Mouse (Mus musculus) kidney, adult 18-20 months (tissue): ENCODE measurements around the gene Atrnl1.
"Not testable (repeated sequence)": the region's sequence is repeated elsewhere in the genome, so short reads cannot be mapped to it uniquely, and the experiment has no call there.

ENCODE experiments used
- DNase-seq: peaks from one replicate; pipeline ENCODE4 v3.0.0; 2021

Gene Atrnl1

GRCm38 (mm10) chr19:57987696-57988393 lies 377.0 kb downstream of the Atrnl1 start:
- no peak for DNase-seq

- no peak for DNase-seq
Observed at GRCm38 (mm10) chr19:57988559-57989093, 377.8 kb downstream of the Atrnl1 start.

- no peak for DNase-seq
Observed at GRCm38 (mm10) chr19:57991099-57991760, 380.4 kb downstream of the Atrnl1 start.

DNA sequence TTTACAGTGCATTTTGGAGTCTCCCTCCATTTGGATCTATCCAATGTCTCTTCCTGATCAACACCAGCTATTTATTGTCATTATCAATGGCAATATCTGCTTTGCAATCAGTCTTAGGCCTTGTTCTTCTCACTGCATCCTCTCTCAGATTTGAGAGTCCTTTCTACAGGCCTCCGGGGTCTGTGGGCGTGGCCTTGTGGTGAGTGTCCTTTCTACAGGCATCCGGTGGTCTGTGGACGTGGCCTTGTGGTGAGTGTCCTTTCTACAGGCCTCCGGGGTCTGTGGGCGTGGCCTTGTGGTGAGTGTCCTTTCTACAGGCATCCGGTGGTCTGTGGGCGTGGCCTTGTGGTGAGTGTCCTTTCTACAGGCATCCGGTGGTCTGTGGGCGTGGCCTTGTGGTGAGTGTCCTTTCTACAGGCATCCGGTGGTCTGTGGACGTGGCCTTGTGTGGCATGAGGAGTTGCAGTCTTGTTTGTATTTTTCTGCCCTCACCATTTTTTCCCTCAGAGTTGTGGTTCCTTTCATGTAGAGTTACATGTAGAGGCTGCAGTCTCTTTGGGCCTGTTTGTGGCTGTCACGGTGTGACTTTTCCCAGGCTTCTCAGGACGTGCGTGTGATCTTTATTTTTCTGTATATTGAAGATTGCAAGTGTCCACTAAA lies 383.5 kb downstream of the Atrnl1 start:
- DNase-seq = not testable (repeated sequence)

DNA sequence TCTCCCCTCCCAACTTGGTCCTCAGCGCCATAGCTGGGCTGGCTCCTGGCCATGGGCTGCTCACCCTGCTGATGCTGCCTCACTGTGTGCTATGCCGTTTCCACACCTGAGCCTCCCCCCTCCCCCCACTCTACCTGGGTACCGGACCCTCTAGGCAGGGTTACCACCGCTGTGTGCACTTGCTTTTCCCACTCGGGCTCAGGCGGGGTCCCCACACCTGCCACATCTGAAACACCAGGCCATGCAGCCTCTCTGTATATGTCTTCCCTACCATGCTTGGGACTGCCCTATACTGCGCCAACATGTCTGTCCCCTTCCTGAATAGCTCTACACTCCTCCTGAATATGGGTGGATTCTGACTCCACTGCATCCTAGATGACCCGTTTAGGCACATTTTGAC lies 384.2 kb downstream of the Atrnl1 start:
- DNase-seq = no peak

DNA sequence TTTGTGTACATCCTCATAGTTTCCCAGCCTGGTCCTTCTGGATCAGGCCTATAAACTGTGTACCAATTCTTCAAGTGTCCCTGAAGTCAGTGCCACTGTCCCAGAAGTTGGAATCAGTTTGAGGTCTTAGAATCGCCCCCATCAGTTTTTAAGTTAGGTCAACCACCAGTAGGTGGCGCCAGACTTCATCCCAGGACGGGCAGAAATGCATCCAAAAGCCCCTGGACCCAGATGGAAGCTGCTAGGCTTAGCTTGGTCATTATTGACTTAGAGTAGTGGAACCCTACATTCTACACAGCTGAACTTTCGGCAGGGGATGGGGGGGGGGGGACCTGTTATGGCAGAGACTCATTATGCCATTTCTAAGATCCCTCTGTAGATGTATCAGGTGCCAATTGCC lies 387.1 kb downstream of the Atrnl1 start:
- DNase-seq = peak; percentile 42

- peak; percentile 0 for DNase-seq
Observed at GRCm38 (mm10) chr19:58011636-58012035, 400.8 kb downstream of the Atrnl1 start.

DNA sequence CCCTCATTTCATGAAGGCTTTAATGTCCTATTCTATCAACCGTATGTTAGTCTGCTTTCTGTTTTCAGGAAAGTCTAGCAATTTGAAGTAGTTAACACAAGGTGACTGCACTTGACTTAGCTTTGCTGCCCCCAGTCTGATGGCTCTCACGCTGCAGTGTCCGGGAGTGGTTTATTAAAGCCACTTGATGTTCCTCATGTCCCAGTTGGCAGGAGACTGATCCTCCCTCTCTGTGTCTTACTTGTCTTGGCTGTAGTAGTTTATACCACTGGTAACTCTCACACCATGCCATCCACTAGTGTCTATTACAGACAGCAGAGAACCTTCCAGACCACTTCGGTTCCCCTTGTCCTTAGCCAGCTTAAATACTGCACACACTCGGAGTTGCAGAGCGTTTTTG lies 404.9 kb downstream of the Atrnl1 start:
- DNase-seq = peak; percentile 0

DNA sequence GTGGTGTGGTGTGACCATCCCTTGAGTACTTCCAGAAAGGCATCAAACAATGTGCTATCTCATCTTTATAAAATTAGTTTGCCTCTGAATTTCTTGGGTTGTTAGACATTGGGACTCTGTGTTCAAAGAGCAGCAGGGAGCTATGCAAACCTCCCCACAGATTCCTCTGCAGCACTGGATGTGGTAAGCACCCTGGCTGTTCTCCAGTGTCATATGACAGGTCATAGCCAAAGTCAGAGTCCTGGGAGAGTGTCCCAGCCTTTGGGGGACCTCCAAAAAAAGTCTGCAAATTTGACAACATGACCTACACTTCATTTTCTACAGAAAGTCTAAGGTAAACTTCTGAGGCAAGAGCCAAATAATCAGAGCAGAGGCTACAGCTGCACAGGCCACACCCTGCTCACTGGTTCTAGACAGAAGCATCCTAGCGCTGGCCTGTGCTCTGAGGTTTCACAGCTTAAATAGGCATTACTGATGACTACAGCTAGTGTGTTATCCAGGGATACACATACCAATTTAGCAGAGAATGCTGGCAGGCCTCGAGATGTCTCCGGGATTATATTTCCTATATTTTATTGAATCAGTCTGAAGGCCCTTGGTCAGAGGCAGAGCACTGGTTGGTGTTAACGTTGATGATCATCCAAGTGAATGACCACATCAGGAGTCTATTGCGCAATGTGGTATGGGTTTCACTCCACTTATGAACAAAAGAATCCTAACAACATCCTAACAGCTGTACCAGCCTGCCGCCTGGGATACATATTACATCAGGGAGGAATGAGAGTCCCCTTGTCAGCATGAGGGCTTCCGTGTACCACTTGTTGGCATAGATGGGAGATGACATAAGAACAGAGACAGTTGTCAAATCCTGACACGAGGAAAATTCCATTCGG lies 406.0 kb downstream of the Atrnl1 start:
- peak; percentile 10 for DNase-seq

- DNase-seq = no peak
Observed at GRCm38 (mm10) chr19:58017468-58017867, 406.6 kb downstream of the Atrnl1 start.

DNA sequence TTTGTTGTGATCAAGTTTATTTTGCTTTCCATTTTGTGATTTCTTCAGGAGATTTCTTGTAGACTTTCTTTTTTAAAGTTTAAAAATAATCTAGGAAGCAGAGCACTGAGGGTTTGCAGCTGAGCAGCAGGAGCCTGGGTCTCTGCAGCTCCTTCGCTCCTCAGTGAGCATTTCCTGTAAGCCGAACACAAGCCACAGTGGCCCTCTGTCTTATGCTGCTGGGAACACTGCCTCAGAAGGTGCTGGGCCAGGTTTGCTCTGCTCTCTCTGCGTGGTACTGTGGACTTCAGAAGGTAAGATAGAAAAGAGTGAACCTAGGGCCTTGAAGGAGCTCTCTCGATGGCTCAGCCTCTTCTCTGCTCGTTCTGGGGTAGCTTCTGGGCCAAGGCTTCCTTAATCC lies 407.9 kb downstream of the Atrnl1 start:
- peak; percentile 1 for DNase-seq

DNA sequence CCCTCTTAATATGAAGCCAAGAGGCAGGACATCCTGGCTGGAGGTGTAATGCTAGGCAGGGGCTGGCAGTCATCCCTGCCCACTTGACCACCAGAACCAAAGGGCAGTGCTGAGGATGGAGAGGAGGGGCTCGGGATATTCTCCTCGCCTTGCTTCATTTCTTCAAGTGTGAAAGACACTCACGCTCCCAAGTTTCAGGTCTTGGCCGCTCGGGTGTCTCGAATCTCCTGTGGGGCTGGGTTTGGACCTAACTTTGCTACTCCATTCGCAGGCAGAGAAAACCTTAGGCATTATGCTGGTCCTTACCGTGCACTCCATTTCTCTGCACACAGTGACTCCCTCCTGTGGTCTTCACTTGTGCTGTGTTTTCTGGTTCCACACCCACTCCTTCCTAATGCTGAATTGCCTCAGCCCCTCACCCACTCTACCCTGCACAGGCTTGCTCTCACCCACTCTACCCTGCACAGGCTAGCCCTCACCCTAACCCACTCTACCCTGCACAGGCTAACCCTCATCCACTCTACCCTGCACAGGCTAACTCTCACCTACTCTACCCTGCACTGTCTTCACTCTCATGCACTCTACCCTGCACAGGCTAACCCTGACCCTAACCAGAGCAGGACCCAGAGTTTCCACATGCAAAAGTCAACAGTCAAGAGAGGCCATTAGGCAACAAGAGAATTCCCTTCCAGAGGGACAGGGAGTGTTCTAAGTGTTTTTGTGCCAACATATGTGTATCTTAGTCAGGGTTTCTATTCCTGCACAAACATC lies 410.9 kb downstream of the Atrnl1 start:
- DNase-seq = peak; percentile 1

- DNase-seq = peak; percentile 1
Observed at GRCm38 (mm10) chr19:58023216-58023825, 412.5 kb downstream of the Atrnl1 start.

DNA sequence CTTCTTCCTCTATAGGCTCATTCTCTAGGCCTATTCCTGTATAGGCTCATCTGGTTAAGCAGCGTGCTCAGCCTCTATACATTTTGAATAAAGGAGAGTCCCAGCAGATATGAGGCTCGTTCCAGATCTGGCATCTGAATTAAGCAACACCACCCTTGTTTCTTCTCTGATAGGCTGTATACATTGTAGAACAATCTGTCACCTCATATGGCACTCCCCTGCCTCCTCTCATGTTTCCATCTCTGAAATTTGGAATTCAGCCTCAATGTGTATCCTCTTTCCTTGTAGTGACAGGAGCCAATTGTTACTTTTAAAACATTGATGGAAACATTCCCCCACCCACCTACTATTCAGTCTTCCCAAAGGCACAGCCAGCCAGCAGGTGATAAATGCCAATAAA lies 414.2 kb downstream of the Atrnl1 start:
- no peak for DNase-seq

GRCm38 (mm10) chr19:58029661-58030060 lies 418.8 kb downstream of the Atrnl1 start:
- DNase-seq = peak; percentile 1

- no peak for DNase-seq
Observed at GRCm38 (mm10) chr19:58033241-58033640, 422.4 kb downstream of the Atrnl1 start.

DNA sequence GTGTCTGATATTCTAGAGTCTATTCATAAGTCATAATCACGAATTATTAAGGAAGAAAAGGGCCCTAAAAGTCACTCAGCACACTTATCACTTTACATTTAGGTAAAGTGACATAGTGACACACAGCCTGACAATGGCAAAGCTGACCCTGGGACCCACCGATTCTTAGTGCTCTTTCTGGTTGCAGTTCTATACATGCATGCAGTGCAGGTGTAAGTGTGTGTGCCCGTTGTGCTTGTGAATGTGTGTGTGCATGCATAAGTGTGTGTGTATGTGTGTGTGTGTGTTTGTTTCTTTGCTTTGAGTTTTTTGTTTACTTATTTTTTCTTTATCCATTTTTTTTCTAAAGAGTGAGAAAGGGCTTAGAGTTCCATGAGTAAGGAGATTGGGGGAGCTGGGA lies 425.3 kb downstream of the Atrnl1 start:
- DNase-seq = no peak

DNA sequence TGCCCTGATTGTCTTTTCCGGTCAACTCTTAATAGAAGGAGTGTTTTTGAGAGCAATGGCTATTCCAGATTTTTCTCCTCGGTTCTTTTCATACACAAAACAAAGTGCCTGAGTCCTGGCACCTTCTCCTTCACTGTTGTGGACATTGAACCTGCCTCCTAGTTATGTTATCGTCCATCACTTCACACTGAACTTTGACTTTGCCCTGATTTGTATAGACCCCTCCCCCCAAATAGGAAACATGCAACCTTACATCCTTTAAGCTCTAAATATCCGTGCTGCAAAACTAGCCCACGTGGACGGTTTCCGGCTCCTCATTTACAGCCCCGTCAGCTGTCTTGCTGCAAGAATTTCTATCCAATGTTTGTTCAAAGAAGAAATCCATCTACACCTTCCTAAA lies 432.3 kb downstream of the Atrnl1 start:
- no peak for DNase-seq

GRCm38 (mm10) chr19:58043550-58043949 lies 432.7 kb downstream of the Atrnl1 start:
- peak; percentile 9 for DNase-seq

DNA sequence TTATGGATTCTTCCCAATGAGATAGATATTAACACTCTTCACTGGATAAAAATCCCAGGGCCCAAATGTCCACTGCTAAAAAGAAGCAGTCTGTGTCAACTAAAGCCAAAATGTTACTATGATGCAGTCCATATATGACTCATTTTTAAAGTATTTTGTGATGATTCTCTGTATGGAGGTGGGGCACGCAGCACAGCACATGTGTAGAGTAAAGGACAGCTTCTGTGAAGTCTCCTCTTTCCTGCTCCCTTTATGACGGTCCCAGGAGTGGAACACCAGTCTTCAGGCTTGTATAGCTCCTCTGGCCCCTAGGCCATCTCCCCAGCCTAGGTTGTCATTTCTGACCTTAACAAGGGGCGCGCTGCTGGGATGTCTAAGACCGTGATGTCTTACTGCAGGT lies 434.0 kb downstream of the Atrnl1 start:
- DNase-seq = no peak

GRCm38 (mm10) chr19:58046656-58047055 lies 435.8 kb downstream of the Atrnl1 start:
- DNase-seq = no peak

DNA sequence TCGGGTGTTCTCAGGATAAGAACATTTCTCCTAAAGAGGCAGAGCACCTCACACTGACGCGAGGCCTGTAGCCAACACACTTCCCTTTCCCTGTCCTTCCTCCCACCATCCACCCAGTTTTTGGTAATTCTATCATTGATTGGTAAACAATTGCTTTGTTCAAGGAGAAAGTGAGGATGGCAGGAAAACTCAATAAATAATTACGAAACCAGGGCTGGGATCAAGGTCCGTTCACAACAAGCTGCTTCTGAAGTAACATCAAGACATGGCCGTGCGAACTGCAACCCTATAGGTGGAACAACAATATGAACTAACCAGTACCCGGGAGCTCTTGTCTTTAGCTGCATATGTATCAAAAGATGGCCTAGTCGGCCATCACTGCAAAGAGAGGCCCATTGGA lies 439.6 kb downstream of the Atrnl1 start:
- DNase-seq = not testable (repeated sequence)
